ENCODE assay signal across 7 mouse cellular contexts in genomic region chr4:101419911-101420880, GRCm38 (mm10). TPM values are rescaled to one million over a fixed set of nuclear protein-coding genes. Genes with fewer than 3 reads are reported as not detected.
DNase-seq lines count a peak whose midpoint lies in the region; ATAC-seq lines count a peak whose summit lies in the region.

No protein-coding gene starts in this region.

- WGBS in forebrain, embryonic 11.5 days, result under 1% methylated on average over 75 of the region's 90 CpGs
- 2% methylated on average over 88 of the region's 90 CpGs for WGBS in limb, embryonic 10.5 days

- H3K9me3 ChIP-seq in forebrain, embryonic 11.5 days (ENCODE audit: control insufficient read depth, low read length), result no peaks in the 10 kb centered on the region
- H3K9me3 ChIP-seq in limb, embryonic 10.5 days (replicated peaks), result no peaks in the 10 kb centered on the region

- peak; percentile 83 for ATAC-seq in forebrain, embryonic 11.5 days (replicated peaks; ENCODE audit: low FRiP score)
- ATAC-seq in monocyte, adult 5-6 weeks (replicated peaks; ENCODE audit: insufficient number of reproducible peaks, low FRiP score, low TSS enrichment, poor library complexity, severe bottlenecking), result no peak

- peak overlapping the region; percentile 89 for H3K9ac ChIP-seq in forebrain, embryonic 11.5 days (ENCODE audit: low read length)

- H3K4me2 ChIP-seq in forebrain, embryonic 11.5 days (ENCODE audit: low read depth, low read length, severe bottlenecking), result peak overlapping the region; percentile 90

- H3K27me3 ChIP-seq in forebrain, embryonic 11.5 days (ENCODE audit: control insufficient read depth, insufficient read depth, low read length), result no peaks in the 10 kb centered on the region
- no peaks in the 10 kb centered on the region for H3K27me3 ChIP-seq in limb, embryonic 10.5 days (ENCODE audit: low read depth, poor library complexity, severe bottlenecking)

- no peaks in the 10 kb centered on the region for H3K36me3 ChIP-seq in forebrain, embryonic 11.5 days (ENCODE audit: control insufficient read depth, insufficient read depth, low read length)
- peaks cover 8% of the 10 kb centered on the region; the same call in 1 of the 2 replicates for H3K36me3 ChIP-seq in limb, embryonic 10.5 days

- 0 out of 2 replicates have a peak, but pooled peaks cover 1% of the 10 kb centered on the region for H3K4me1 ChIP-seq in forebrain, embryonic 11.5 days (replicated peaks; ENCODE audit: control insufficient read depth, insufficient read depth, low read length)
- H3K4me1 ChIP-seq in limb, embryonic 10.5 days, result peaks cover 14% of the 10 kb centered on the region

- peak overlapping the region; percentile 74 for H3K4me3 ChIP-seq in forebrain, embryonic 11.5 days (ENCODE audit: low read depth, low read length)
- H3K4me3 ChIP-seq in limb, embryonic 10.5 days, result peak overlapping the region; percentile 86

- peak overlapping the region; percentile 31; the same call in 1 of the 2 replicates for H3K27ac ChIP-seq in forebrain, embryonic 11.5 days (ENCODE audit: low read depth, low read length)
- peak overlapping the region; percentile 91 for H3K27ac ChIP-seq in limb, embryonic 10.5 days

- peak; percentile 45 for DNase-seq in right cerebral cortex, postnatal 25 days
- no peak for DNase-seq in right cerebral cortex, postnatal 10 days (ENCODE audit: low spot score in 2 of 2)
- peak; percentile 47 for DNase-seq in cerebellum, adult 11 months
- DNase-seq in forebrain, embryonic 11.5 days (ENCODE audit: low spot score), result peak; percentile 80
- peak; percentile 71 for DNase-seq in limb, embryonic 10.5 days (ENCODE audit: low spot score)
- peak; percentile 70 for DNase-seq in neural tube, embryonic 10.5 days (ENCODE audit: extremely low spot score, low spot score)

RNA-seq across cellular contexts. Expression of gene Ak4, which starts 1.1 kb away (rescaled TPM):
- polyA plus RNA-seq in forebrain, embryonic 11.5 days (2014; fragmentation: Nextera tagmentation; extraction: Ambion mirVana), result 11.9 and 12.8 TPM in 2 replicates
- 15.0 and 21.6 TPM in 2 replicates for polyA plus RNA-seq in limb, embryonic 10.5 days (2016; fragmentation: Nextera tagmentation; extraction: Ambion mirVana)
- 0.19 TPM in 1 of 3 replicates, not detected in the others for total RNA-seq in monocyte, adult 5-6 weeks (2017)

Comparison
In these comparisons a context has a peak if more than half of its experiments do, and no peak if none do; other contexts are left out.
1. DNase-seq: peak in right cerebral cortex, postnatal 25 days (single experiment), cerebellum, adult 11 months (single experiment), forebrain, embryonic 11.5 days (single experiment), limb, embryonic 10.5 days (single experiment) and neural tube, embryonic 10.5 days (single experiment); none in right cerebral cortex, postnatal 10 days (0 of 2).